Mouse (Mus musculus) liver, embryonic 14.5 days (tissue): ENCODE measurements at regions not wholly inside any gene's neighbourhood (a gene's known extent, or its start where the extent isn't known, plus 50 kb on each side); places are given as distances from the start of the nearest gene placed in this dataset.

Source experiments
- CTCF ChIP-seq: IDR thresholded peaks from 2 replicates; pipeline ENCODE4 v1.5.1; 2016; ENCODE audit warnings: antibody characterized with exemption, low read depth, control low read depth
- EP300 ChIP-seq: IDR thresholded peaks from 2 replicates; pipeline ENCODE4 v1.6.1; 2016; ENCODE audit warnings: antibody characterized with exemption, low read depth

GRCm38 (mm10) chr19:48090393-48090792 is 115.4 kb upstream of the Sorcs3 start:
- peak; percentile 59 for TF ChIP-seq CTCF
- no peak for TF ChIP-seq EP300
